Mouse (Mus musculus): ENCODE results near the gene Tmem164. TPM values are rescaled to one million over a fixed set of nuclear protein-coding genes. Genes with fewer than 3 reads are reported as not detected.

Tmem164 gene
- polyA plus RNA-seq, 1 experiment, result 14.5 TPM

DNA sequence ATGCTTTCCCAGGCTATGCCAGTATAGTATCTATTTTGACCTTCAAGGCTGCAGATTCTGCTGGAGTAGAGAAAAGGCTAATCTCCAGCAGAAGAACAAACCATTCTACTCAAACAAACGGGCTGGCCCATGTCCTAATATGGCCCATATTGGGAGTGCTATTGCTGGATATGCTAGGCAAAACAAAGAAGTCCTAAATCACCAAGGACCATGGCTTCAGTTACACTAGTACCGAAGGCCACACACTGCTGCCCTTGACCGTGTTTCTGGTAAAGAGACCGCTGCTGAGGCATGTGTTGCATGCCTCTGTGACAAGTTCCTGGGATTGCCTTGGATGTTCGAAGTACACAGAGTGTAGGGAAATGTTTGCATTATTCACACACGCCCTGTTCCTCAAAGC lies 165.1 kb downstream of the Tmem164 start:
- no peak overlapping the region for H3K4me2 ChIP-seq (ENCODE audit: low read depth)
- H3ac ChIP-seq (ENCODE audit: control insufficient read depth, insufficient read length), result no peak overlapping the region
- H3K36me3 ChIP-seq (ENCODE audit: control insufficient read depth, insufficient read depth), result no peaks in the 10 kb centered on the region
- H3K4me3 ChIP-seq, result no peak overlapping the region
- TF ChIP-seq CEBPB (IDR thresholded peaks at IDR 0.05; ENCODE audit: insufficient read depth, poor library complexity, severe bottlenecking) (no peak), POLR2AphosphoS2 (IDR thresholded peaks at IDR 0.05; ENCODE audit: insufficient read length, low read depth) (no peak), POLR2A (IDR thresholded peaks at IDR 0.05; ENCODE audit: insufficient read length, low read depth) (no peak), E2F4 (IDR thresholded peaks at IDR 0.05; ENCODE audit: insufficient read depth) (no peak), MAX (IDR thresholded peaks at IDR 0.05; ENCODE audit: low read depth) (no peak), TCF12 (IDR thresholded peaks at IDR 0.05; ENCODE audit: insufficient read depth, poor library complexity, severe bottlenecking) (no peak), REST (IDR thresholded peaks at IDR 0.05; ENCODE audit: insufficient read depth, insufficient read length) (no peak), MYOD1 (IDR thresholded peaks at IDR 0.05; ENCODE audit: control insufficient read depth in 1 of 3, insufficient read length in 2 of 3, low read depth in 2 of 3) (no peak), TCF3 (IDR thresholded peaks at IDR 0.05; ENCODE audit: insufficient read length, low read depth) (no peak), SRF (IDR thresholded peaks at IDR 0.05; ENCODE audit: control insufficient read depth, insufficient read length, low read depth) (no peak)
- no peaks in the 10 kb centered on the region for H3K27me3 ChIP-seq (ENCODE audit: control insufficient read depth, insufficient read depth, insufficient read length)
- no peaks in the 10 kb centered on the region for H3K79me2 ChIP-seq (ENCODE audit: control insufficient read depth, insufficient read depth)

DNA sequence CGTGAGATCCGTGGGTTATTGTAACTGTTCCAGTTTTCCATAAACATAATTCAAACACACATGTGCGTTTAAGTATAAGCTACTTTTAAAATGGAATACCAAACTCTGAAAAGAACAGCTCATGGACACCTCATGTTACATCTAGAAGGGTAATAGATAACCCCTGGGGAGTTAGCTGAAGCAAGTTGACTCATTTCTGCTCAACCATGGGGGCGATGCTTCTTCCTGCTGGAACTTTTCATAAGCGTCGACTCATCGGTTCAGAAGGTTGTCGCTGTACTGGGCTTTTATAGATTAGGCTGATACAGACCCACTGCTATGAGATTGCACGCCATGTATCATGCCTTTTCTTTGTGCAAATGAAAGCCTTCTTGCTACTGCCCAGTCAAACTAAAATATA lies 166.8 kb downstream of the Tmem164 start:
- TF ChIP-seq MYOD1 (IDR thresholded peaks at IDR 0.05; ENCODE audit: control insufficient read depth in 1 of 3, insufficient read length in 2 of 3, low read depth in 2 of 3) (no peak), E2F4 (IDR thresholded peaks at IDR 0.05; ENCODE audit: insufficient read depth) (no peak), TCF3 (IDR thresholded peaks at IDR 0.05; ENCODE audit: insufficient read length, low read depth) (no peak)
- no peak overlapping the region for H3ac ChIP-seq (ENCODE audit: control insufficient read depth, insufficient read length)
- no peaks in the 10 kb centered on the region for H3K79me2 ChIP-seq (ENCODE audit: control insufficient read depth, insufficient read depth)
- H3K4me2 ChIP-seq (ENCODE audit: low read depth), result no peak overlapping the region
- no peaks in the 10 kb centered on the region for H3K36me3 ChIP-seq (ENCODE audit: control insufficient read depth, insufficient read depth)
- H3K4me3 ChIP-seq, result no peak overlapping the region
- H3K27me3 ChIP-seq (ENCODE audit: control insufficient read depth, insufficient read depth, insufficient read length), result no peaks in the 10 kb centered on the region

- no peaks in the 10 kb centered on the region for H3K36me3 ChIP-seq (ENCODE audit: control insufficient read depth, insufficient read depth)
- H3K4me2 ChIP-seq (ENCODE audit: low read depth), result no peak overlapping the region
- no peaks in the 10 kb centered on the region for H3K27me3 ChIP-seq (ENCODE audit: control insufficient read depth, insufficient read depth, insufficient read length)
- H3K79me2 ChIP-seq (ENCODE audit: control insufficient read depth, insufficient read depth), result peaks cover 22% of the 10 kb centered on the region
- H3ac ChIP-seq (ENCODE audit: control insufficient read depth, insufficient read length), result no peak overlapping the region
- H3K4me3 ChIP-seq, result no peak overlapping the region
- TF ChIP-seq POLR2A (IDR thresholded peaks at IDR 0.05; ENCODE audit: insufficient read length, low read depth) (no peak), POLR2AphosphoS2 (IDR thresholded peaks at IDR 0.05; ENCODE audit: insufficient read length, low read depth) (no peak), REST (IDR thresholded peaks at IDR 0.05; ENCODE audit: insufficient read depth, insufficient read length) (no peak), TCF12 (IDR thresholded peaks at IDR 0.05; ENCODE audit: insufficient read depth, poor library complexity, severe bottlenecking) (no peak), USF1 (IDR thresholded peaks at IDR 0.05; ENCODE audit: low read depth) (no peak), MAX (IDR thresholded peaks at IDR 0.05; ENCODE audit: low read depth) (no peak), MYOG (IDR thresholded peaks at IDR 0.05; ENCODE audit: control insufficient read depth in 1 of 3, insufficient read depth in 1 of 3, insufficient read length in 2 of 3, low read depth in 2 of 3) (no peak), TCF3 (IDR thresholded peaks at IDR 0.05; ENCODE audit: insufficient read length, low read depth) (no peak), E2F4 (IDR thresholded peaks at IDR 0.05; ENCODE audit: insufficient read depth) (no peak), MYOD1 (IDR thresholded peaks at IDR 0.05; ENCODE audit: control insufficient read depth in 1 of 3, insufficient read length in 2 of 3, low read depth in 2 of 3) (no peak), SRF (IDR thresholded peaks at IDR 0.05; ENCODE audit: control insufficient read depth, insufficient read length, low read depth) (no peak), CEBPB (IDR thresholded peaks at IDR 0.05; ENCODE audit: insufficient read depth, poor library complexity, severe bottlenecking) (no peak)
Observed at GRCm38 (mm10) chrX:142869844-142870243, 188.6 kb downstream of the Tmem164 start.

- peaks cover 38% of the 10 kb centered on the region for H3K79me2 ChIP-seq (ENCODE audit: control insufficient read depth, insufficient read depth)
- no peak for TF ChIP-seq TCF3 (IDR thresholded peaks at IDR 0.05; ENCODE audit: insufficient read length, low read depth)
- TF ChIP-seq MYOD1 (IDR thresholded peaks at IDR 0.05; ENCODE audit: control insufficient read depth in 1 of 3, insufficient read length in 2 of 3, low read depth in 2 of 3), result no peak
- TF ChIP-seq POLR2AphosphoS2 (IDR thresholded peaks at IDR 0.05; ENCODE audit: insufficient read length, low read depth), result no peak
- TF ChIP-seq TCF12 (IDR thresholded peaks at IDR 0.05; ENCODE audit: insufficient read depth, poor library complexity, severe bottlenecking), result no peak
- TF ChIP-seq E2F4 (IDR thresholded peaks at IDR 0.05; ENCODE audit: insufficient read depth), result no peak
- TF ChIP-seq POLR2A (IDR thresholded peaks at IDR 0.05; ENCODE audit: insufficient read length, low read depth), result no peak
- TF ChIP-seq USF1 (IDR thresholded peaks at IDR 0.05; ENCODE audit: low read depth), result no peak
- TF ChIP-seq MAX (IDR thresholded peaks at IDR 0.05; ENCODE audit: low read depth), result no peak
- no peak for TF ChIP-seq SRF (IDR thresholded peaks at IDR 0.05; ENCODE audit: control insufficient read depth, insufficient read length, low read depth)
- TF ChIP-seq MYOG (IDR thresholded peaks at IDR 0.05; ENCODE audit: control insufficient read depth in 1 of 3, insufficient read depth in 1 of 3, insufficient read length in 2 of 3, low read depth in 2 of 3), result no peak
- no peak for TF ChIP-seq CEBPB (IDR thresholded peaks at IDR 0.05; ENCODE audit: insufficient read depth, poor library complexity, severe bottlenecking)
- no peak for TF ChIP-seq REST (IDR thresholded peaks at IDR 0.05; ENCODE audit: insufficient read depth, insufficient read length)
- H3K4me2 ChIP-seq (ENCODE audit: low read depth), result no peak overlapping the region
- no peak overlapping the region for H3K4me3 ChIP-seq
- no peaks in the 10 kb centered on the region for H3K36me3 ChIP-seq (ENCODE audit: control insufficient read depth, insufficient read depth)
- no peaks in the 10 kb centered on the region for H3K27me3 ChIP-seq (ENCODE audit: control insufficient read depth, insufficient read depth, insufficient read length)
- H3ac ChIP-seq (ENCODE audit: control insufficient read depth, insufficient read length), result no peak overlapping the region
Observed at GRCm38 (mm10) chrX:142882255-142882654, 201.0 kb downstream of the Tmem164 start.

GRCm38 (mm10) chrX:142883593-142883992 lies 202.4 kb downstream of the Tmem164 start:
- H3K4me2 ChIP-seq (ENCODE audit: low read depth), result peak overlapping the region; percentile 65
- peaks cover 36% of the 10 kb centered on the region for H3K79me2 ChIP-seq (ENCODE audit: control insufficient read depth, insufficient read depth)

More at GRCm38 (mm10) chrX:142883593-142883992, 202.4 kb downstream of the Tmem164 start:
- no peak for TF ChIP-seq POLR2A (IDR thresholded peaks at IDR 0.05; ENCODE audit: insufficient read length, low read depth)
- no peak for TF ChIP-seq REST (IDR thresholded peaks at IDR 0.05; ENCODE audit: insufficient read depth, insufficient read length)
- TF ChIP-seq CEBPB (IDR thresholded peaks at IDR 0.05; ENCODE audit: insufficient read depth, poor library complexity, severe bottlenecking), result no peak
- TF ChIP-seq MAX (IDR thresholded peaks at IDR 0.05; ENCODE audit: low read depth), result no peak
- TF ChIP-seq E2F4 (IDR thresholded peaks at IDR 0.05; ENCODE audit: insufficient read depth), result no peak
- no peak for TF ChIP-seq TCF3 (IDR thresholded peaks at IDR 0.05; ENCODE audit: insufficient read length, low read depth)
- TF ChIP-seq USF1 (IDR thresholded peaks at IDR 0.05; ENCODE audit: low read depth), result no peak
- no peak for TF ChIP-seq MYOD1 (IDR thresholded peaks at IDR 0.05; ENCODE audit: control insufficient read depth in 1 of 3, insufficient read length in 2 of 3, low read depth in 2 of 3)
- no peak for TF ChIP-seq TCF12 (IDR thresholded peaks at IDR 0.05; ENCODE audit: insufficient read depth, poor library complexity, severe bottlenecking)
- no peak for TF ChIP-seq MYOG (IDR thresholded peaks at IDR 0.05; ENCODE audit: control insufficient read depth in 1 of 3, insufficient read depth in 1 of 3, insufficient read length in 2 of 3, low read depth in 2 of 3)
- no peak for TF ChIP-seq SRF (IDR thresholded peaks at IDR 0.05; ENCODE audit: control insufficient read depth, insufficient read length, low read depth)
- no peak for TF ChIP-seq POLR2AphosphoS2 (IDR thresholded peaks at IDR 0.05; ENCODE audit: insufficient read length, low read depth)
- no peaks in the 10 kb centered on the region for H3K36me3 ChIP-seq (ENCODE audit: control insufficient read depth, insufficient read depth)
- H3ac ChIP-seq (ENCODE audit: control insufficient read depth, insufficient read length), result no peak overlapping the region
- H3K27me3 ChIP-seq (ENCODE audit: control insufficient read depth, insufficient read depth, insufficient read length), result no peaks in the 10 kb centered on the region
- no peak overlapping the region for H3K4me3 ChIP-seq

All from myocyte (in vitro differentiated cells).